Mouse (Mus musculus) CD4-positive, CD25-positive, alpha-beta regulatory T cell, adult 4 months (primary cell): Measurements from ENCODE around the gene 1810024B03Rik. TPM values are rescaled to one million over a fixed set of nuclear protein-coding genes. Genes with fewer than 3 reads are reported as not detected.
A peak's percentile ranks its signal among the peaks of the same experiment; 100 is the strongest.
"Not testable (repeated sequence)": the region's sequence is repeated elsewhere in the genome, so short reads cannot be mapped to it uniquely, and the experiment has no call there.

Experiments
- ATAC-seq: one replicate; pipeline ENCODE4 v1.8.0; 2017
- polyA plus RNA-seq, 2 experiments: library from polyadenylated mRNA; unstranded; fragments of 100-300 nt; shearing (Covaris generic); gene quantifications; one replicate each; pipeline ENCODE4 v1.2.1; 2017

Gene 1810024B03Rik
- polyA plus RNA-seq = 1 to 10 TPM; 1.0 to 1.1 TPM

DNA sequence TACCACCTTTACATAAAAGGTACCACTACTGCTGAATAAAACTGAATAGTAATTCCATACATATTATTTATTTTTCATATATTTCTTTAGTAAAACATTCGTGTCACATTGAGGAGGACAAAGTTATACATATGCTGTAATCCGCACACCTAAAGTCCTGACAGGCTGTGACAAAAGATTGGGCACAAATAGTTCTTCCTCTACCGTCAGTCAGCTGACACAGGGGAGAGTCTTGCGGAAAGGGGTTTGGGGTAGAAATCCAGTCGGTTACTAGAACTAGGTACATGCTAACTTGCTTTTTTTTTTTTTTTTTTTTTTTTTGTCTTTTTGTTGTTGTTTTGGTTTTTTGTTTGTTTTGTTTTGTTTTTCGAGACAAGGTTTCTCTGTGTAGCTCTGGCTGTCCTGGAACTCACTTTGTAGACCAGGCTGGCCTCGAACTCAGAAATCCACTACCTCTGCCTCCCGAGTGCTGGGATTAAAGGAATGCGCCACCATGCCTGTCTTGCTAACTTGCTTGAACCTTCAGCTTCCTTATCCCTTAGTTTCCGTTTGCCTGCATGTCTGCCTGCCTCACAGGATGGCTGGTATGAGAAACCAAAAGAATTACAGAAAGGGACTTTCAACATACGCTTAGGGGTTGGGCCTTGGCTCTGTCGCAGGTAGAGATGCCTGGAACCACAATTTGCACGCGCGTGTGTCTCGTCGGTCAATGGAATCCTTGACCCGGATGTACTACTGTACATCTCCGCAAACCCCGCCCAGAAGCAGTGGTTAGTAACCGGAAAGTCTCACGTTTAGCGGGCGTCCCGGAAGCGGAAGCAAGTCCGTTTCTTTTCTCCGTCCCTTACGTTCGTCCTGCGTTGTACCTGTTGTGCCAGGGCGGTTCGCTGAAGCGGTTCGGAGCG lies at the start of gene 1810024B03Rik, which contains the start of gene Snrnp200:
Gene 1810024B03Rik (minus strand): TSS at position 734 of the 905 bp plus-strand sequence.
Gene Snrnp200 (plus strand): TSS at position 840 of the 905 bp plus-strand sequence.
- ATAC-seq = peak; percentile 96

DNA sequence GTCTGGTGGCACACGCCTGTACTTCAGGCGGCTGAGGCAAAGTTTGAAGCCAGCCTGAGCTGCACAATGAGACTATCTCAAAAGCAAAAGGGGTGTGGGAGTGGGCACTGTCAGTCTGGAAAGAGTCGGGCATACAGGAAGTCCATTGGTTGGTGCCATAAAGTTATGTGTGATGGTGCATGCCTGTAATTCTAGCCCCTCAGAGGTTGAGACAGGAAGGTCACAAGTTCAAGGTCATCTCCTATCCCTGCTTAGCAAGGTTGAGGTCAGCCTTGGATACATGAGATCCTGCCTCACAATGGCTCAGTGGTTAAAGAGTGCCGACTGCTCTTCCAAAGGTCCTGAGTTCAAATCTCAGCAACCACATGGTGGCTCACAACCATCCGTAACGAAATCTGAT lies 47.2 kb upstream of the 1810024B03Rik start:
- ATAC-seq = no peak

DNA sequence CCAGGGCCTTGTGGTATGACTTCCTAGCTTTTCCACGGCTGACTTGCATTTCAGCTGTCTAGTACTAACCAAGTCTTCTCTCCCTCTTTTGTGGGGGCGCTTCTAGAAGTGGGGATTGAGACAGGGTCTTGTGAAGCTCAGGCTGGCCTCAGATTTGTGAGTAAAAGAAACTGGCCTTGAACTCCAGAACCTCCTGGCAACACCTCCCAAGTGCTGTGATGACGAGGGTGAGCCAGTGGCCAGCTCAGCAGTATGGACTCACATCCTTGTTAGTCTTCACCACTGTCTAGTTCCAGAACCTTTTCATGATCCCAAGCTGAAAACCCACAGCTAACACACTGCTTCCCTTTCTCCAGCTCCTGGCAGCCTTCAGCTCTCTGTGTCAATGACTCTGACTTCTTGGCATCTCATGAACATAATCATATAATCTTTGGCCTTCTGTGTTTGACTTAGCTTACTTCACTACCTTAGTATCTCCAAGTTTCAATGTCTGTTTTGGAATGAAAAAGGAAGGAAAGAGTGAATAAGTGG lies 46.6 kb upstream of the 1810024B03Rik start:
- no peak for ATAC-seq

DNA sequence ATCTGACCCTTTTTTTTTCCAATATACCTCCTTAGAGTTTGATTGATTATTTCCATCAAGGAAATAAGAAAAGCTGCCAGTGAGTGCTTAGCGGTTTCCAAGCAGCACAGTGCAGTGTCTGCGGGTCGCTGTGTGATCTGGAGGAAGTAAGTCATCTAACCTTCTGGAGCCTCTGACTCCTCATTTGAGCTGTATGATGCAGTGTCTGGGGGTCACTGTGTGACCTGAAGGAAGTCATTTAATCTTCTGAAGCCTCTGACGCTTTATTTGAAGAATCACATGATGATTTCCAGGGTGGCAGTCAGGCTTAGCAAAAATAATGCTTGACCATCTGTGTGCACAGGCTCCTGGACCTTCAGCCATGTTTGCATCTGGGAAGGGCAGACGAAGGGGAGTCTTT lies 44.7 kb upstream of the 1810024B03Rik start:
- ATAC-seq = no peak

DNA sequence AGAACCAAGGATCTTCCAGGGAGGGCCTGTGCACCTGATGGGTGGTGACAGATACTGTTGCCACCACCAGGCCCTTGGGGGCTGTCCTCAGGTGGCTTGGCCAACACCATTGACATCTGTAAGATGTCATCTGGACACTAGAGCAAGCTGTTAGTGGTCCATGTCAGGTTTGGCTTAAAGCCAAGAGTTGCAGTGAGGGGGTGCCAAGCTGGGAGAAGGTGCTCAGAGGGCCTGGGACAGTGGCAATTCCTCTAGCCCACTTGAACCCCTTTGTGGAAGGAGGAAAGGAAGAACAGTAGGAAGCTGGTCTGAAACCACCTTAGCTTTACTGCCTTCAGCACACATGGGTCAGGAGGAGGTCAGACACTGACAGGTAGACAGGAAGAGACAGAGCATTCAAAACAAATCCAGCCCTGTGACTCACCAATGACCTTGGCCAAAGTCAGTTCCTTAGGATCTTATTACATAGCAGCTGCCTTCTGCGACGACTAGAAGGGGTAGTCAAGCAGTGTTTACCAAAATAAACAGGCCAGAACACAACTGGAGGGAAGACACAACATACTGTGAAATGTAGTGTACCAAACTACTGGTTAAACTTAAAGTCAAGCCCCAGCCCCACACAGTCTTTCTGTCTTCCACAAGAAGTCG lies 43.9 kb upstream of the 1810024B03Rik start:
- ATAC-seq = no peak

DNA sequence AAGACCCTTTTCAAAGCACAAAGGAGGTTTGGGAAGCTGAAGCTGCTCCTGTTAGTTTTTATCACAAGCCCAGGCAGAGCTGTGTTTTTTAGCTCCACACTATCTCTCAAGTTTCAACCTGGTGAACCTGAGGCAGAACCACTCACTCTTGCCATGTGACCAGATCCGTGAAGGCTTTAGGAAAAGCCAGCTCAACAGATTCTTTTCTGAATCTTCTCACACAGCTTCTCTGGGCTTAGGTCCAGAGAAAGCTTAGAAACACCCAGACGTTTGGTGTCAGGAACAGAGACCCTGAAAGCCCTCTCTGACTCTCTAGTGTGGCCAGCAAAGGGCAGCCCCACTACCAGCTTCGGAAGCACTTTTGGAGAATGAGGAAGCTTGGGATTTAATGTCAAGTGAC lies 43.4 kb upstream of the 1810024B03Rik start:
- ATAC-seq = no peak

DNA sequence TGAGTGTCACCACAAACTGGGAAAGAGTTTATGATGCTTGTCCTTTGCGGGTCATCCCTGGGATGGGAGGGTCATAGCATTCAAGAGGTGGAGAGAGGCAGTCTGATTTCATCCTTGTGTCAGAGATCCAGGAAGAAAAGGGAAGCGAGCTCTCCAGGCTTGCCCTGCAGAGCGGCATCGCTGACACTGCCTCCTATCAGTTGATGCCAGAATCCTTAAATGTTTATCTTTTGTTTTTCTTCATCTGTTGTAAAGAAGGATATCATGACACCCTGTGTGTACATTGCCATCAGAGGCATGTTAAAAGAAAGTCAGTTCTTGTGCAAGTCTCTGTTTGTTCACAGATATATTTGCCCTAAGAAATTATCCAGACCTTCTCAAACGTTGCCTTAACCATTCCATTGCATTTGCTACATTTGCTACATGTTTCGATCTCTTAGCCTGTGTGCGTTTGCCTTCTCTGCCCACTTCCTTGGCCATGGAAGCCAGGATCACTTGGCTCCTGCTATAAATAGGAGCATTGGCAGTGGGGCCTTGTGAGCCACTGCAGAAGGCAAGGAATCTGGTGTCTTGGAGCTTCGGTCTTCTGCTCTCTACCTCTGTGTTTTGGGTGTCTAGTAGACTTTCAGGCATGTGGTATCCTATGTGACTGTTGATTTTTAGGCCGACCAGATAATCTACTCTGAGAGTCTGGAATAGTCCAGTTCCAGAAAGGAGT lies 42.4 kb upstream of the 1810024B03Rik start:
- no peak for ATAC-seq

DNA sequence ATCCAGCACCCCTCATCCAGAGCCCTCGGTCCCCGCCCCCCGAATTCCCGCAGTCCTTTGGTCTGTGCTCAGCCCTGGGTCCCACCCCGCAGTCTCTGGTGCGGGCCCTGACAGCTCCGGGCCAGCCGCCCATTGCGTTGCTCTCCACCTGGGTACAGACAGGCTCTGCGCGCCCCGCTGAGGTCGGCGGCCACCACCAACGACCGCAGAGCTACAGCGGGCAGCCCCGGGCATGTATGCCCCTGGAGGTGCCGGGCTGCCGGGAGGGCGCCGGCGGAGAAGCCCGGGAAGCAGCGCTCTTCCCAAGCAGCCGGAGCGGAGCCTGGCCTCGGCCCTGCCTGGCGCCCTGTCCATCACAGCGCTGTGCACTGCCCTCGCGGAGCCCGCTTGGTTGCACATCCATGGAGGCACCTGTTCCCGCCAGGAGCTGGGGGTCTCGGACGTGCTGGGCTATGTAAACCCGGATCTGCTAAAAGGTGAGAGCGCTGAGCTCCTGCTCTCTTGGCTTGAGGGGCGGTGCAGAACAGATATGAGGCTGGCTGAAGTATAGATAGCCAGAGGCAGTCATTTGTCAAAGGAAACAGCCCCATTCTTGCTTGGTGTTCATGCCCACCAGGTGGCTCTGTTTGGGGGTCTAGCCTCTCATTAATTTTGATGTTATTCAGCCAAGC lies 40.4 kb upstream of the 1810024B03Rik start:
- peak; percentile 4 for ATAC-seq

DNA sequence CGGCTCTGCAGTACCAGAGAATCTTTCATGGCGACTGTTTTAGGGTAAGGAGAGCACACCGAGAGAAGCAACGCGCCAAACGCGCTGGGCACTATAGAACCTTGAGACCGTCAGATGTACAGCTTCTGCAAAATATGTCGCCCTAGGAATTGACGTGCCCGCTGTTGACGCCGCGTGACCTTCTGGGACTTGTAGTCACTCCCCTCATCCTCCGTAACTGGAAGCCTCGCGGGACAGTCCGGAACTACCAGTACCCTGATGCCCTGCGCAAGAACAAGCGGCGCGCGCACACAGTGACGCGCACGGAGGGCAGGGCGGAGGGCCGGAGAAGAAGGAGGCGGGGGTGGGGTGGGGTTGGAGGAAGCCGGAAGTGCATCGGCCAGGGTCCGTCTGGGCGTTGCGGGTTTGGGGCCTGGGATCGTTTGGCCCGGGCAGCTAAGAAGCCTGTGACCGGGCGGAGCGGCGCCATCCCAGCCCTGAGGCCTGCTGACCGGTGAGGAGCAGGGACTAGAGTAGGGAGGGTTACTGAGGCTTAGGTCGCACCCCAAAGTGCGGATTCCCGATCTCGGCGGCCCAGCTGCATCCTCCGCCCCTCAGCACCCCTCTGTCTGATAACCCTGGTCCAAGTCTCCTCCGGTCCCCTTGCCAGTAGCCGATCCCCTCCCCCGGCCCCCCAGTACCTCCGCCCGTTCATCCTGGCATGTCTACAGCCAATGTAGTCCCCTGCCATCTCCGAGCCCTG lies 39.7 kb upstream of the 1810024B03Rik start, which contains the start of the genes Ciao1 and Tmem127:
Gene Ciao1 (minus strand): TSS at position 225 of the 742 bp plus-strand sequence.
Gene Tmem127 (plus strand): TSS at position 317 of the 742 bp plus-strand sequence.
- peak; percentile 99 for ATAC-seq

DNA sequence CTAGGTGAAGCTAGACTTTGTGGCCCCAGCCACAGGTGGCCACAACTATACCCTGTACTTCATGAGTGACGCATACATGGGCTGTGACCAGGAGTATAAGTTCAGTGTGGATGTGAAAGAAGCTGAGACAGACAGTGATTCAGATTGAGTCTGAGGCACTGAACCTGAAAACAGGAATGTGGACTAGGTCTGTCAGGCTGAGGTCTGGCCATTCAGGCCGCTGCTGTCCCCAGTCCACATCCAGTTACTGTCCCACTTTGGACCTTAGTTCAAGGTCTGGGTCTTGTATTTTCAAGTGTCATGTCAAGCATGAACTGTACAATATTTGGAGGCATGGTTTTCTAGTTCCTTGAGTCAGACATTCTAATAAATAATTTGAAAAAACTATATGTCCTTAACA lies 32.0 kb upstream of the 1810024B03Rik start:
- ATAC-seq = no peak

DNA sequence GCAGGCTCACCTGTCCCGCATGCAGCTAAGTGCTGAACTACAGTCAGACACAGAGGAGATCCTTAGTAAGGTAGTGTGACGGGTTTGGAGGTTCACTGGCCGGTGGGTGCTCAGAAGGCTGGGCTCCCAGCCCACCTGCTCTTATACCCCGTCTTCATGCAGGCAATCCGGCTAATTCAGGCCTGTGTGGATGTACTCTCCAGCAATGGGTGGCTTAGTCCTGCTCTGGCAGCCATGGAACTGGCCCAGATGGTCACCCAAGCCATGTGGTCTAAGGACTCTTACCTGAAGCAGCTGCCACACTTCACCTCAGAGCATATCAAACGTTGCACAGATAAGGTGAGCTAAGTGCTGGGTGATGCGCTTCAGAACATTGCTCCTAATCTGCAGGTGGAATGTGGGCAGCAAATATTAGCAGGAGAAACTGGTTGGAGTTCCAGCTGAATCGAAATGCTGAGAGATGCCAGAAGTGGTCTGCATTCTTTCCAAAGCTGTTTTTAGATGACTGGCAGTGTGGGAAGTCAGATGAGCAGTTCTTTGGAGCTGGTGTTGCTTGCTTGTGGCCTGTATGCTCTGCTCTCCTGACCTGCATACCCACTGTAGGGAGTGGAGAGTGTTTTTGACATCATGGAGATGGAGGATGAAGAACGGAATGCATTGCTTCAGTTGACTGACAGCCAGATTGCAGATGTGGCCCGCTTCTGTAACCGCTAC lies 30.0 kb upstream of the 1810024B03Rik start:
- ATAC-seq = no peak

DNA sequence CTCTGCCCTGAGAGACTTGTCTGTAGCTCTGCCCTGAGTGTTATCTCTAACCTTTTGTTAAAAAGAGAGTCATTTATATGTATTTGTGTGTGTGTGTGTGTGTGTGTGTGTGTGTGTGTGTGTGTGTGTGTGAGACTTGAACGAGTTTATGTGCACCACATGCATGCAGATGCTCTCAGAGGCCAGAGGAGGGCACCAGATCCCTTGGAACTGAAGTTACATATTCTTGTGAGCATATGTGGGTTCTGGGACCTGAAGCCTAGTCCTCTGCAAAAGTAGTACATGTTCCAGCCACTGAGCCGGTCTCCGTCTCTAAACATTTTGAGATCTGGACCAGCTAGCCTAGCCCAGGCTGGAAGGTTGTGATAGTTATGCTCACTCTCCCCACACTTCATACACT lies 17.2 kb upstream of the 1810024B03Rik start:
- no peak for ATAC-seq

DNA sequence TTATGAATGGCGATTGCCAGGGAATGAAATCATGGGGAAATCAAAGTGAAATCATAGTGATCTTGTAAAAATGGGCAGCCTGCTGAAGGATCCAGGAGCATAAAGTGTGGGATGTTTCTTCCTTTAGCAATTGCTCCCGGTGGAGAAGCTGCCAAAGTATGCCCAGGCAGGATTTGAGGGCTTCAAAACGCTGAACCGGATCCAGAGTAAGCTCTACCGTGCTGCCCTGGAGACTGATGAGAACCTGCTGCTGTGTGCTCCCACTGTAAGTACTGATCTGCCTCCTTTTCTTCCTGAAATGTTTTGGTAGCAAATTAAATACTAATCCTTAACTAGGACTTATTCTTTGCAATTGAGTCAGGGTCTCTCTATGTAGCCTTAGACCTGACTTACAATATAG lies 9.7 kb upstream of the 1810024B03Rik start:
- ATAC-seq = no peak

DNA sequence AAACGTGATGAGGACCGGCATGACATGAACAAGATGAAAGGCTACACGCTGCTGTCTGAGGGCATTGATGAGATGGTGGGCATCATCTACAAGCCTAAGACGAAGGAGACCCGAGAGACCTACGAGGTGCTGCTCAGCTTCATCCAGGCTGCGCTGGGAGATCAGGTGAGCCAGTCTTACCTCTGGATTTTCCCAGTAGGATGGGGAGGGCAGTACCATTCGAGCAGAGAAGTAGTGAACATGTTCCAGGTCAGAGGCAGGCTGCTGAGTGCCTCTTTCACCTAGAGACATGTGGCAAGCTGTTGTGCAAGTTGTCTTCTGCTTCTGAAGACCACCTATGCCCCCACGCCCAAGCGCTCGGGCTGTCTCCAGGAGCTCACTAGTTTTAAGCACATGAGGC lies 2.6 kb upstream of the 1810024B03Rik start:
- ATAC-seq = no peak

DNA sequence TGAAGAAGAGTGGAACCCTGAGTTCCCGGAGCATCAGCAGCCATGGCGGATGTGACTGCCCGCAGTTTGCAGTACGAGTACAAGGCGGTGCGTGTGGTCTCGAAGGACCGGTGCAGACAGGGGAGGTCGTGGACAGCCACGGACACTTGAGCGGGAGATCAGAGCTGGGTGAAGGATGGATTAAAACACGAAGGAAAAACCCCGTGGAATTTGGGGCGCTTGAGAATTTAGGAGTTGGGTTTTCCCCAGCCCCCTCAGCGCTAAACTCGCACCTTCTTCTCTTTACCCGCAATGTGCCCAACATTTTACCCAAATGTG lies 331 bp upstream of the 1810024B03Rik start:
- no peak for ATAC-seq

DNA sequence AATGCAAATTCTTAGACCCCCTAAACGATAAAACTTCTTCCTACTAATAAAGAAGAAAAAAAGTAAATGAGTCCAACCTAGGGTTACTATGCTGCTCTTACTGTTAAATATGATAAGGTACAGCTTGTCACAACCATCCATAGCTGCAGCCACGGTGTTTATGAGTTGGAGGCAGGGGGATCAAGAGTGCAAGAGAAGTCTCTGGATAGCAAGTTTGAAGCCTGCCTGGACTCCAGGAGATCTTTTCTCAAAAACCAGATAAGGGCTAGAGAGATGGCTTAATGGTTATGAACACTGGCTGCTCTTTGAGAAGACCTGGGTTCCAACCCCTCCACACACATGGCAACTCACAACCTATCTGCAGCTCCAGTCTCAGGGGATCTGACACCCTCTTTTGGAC lies 1.2 kb downstream of the 1810024B03Rik start:
- ATAC-seq = no peak

DNA sequence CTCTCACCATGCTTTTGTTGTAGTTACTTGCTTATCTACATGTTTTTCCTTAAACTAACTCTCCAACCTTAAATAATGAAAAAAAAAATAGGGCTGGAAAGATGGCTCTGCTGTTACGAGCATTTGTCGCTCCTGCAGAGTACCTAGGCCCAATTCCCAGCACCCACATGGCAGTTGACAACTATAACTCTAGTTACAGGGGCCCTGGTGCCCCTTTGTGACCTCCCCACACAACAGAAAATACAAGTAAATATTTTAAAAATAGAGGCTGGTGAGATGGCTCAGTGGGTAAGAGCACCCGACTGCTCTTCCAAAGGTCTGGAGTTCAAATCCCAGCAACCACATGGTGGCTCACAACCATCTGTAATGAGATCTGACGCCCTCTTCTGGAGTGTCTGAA lies 2.1 kb downstream of the 1810024B03Rik start:
- ATAC-seq = not testable (repeated sequence)

DNA sequence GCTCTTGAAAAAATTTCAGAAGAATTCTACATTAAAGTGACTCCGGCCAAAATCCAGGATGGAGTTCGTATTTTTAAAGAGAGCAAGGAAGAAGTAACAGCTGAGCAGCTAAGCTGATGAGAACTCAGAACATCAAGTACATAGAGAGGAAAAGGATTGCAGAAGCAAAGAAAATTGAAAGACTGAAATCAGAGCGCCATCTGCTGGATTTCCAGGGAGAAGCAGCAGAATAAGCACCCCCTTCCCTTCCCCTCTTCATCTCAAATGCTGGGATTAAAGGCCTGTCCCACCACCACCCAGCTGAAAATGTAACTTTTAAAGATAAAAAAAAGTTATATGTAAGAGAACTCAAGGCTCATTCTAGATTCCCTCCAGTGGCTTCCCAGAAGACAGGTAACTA lies 3.1 kb downstream of the 1810024B03Rik start:
- ATAC-seq = no peak

DNA sequence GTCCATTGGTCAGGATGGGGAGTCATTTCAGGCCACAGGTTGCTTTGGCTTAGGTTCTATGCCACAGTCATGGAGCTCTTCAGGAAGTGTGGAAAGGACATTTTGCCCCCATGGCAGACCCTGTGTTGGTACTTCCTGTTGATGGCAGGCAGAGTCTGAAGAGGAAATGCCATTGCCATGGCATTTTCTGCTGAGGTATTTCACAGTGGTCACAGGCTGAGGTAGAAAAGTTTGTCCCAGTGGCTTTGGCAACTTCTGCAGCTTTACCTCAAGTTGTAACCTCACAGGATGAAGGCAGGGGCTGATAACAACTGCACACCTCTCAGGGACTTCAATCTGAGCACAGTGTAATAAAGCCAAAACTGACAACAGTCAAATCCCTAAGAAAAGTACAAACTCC lies 18.5 kb downstream of the 1810024B03Rik start:
- no peak for ATAC-seq

DNA sequence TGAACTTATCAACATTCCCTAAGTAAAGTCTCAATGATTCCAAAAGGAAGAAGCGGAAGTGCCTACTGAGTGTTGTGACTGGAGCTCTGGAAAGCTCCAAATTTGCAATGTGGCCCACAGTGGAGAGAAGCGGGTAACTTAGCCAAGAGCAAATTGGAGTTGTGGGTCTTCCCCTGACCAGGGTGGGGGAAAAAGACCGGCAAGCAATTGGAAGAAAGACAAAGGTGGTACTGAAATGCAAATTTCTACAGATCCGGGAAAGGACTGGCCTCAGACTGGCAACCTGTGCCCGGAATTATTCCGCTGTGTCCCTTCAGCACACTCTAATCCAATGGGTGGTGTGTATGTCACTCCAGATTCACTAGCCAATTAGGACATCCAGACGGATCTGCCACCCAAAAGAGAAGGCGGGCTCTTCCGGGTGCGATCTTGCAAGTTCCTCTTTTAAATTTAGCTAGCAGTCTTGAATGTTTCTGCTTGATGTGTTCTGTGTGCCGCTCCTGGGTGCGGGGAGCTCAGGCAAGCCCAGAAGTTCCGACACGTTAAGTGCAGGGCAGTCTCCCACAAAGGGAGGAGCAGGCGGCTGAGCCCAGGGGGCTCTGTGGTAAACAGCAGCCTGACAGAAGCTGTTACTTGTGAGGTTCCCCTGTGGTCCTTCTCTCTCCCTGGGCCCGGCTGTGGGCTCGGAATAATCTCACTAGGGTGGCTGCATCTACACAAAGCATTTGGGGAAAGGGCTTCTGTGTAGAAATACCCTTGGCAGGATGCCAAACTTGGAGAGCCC lies 25.3 kb downstream of the 1810024B03Rik start:
- ATAC-seq = peak; percentile 100
